Comparison of ENCODE assay signal across 8 mouse cellular contexts in genomic region chr6:100883233-100883632, GRCm38 (mm10). TPM values are rescaled to one million over a fixed set of nuclear protein-coding genes. Genes with fewer than 3 reads are reported as not detected.
DNase-seq lines count a peak whose midpoint lies in the region; ATAC-seq lines count a peak whose summit lies in the region.

No protein-coding gene starts in this region.

- peak; percentile 8 for DNase-seq in heart, adult 8-10 months (ENCODE audit: low spot score)
- no peak for DNase-seq in heart, postnatal 25 days (ENCODE audit: low spot score)
- peak; percentile 40 to 46 for DNase-seq in B cell, adult 2 months
- peak; percentile 62 for DNase-seq in NIH3T3 (ENCODE audit: low read depth)
- DNase-seq in lung, postnatal 36 days: peak; percentile 67
- DNase-seq in Muller cell, postnatal 12 days (ENCODE audit: inconsistent ontology term): no peak
- DNase-seq in urinary bladder, postnatal 4 days (ENCODE audit: low spot score in 2 of 2): no peak

- ATAC-seq in granulocyte monocyte progenitor cell, adult 5-6 weeks (replicated peaks; ENCODE audit: poor library complexity, severe bottlenecking): peak; percentile 73

- intact Hi-C loops in heart, postnatal 25 days (cut with DNase I): loop anchor here (5.0 to 10.0 kb wide), 2 partner anchors 182 to 649 kb away; no protein-coding TSS in a partner anchor

RNA-seq across cellular contexts. Expression of gene Ppp4r2, which starts 49.8 kb away (rescaled TPM):
- total RNA-seq in heart, adult 8-10 months (2022): 10 to 100 TPM; 43.9 to 49.1 (median 46.6) TPM
- total RNA-seq in heart, postnatal 25 days (2021): 10 to 100 TPM; 44.9 to 50.9 TPM
- 36.4 and 46.1 TPM in 2 replicates for total RNA-seq in granulocyte monocyte progenitor cell, adult 5-6 weeks (2014; fragmentation: Nextera tagmentation)
- 67.6 and 81.8 TPM in 2 replicates for total RNA-seq in granulocyte monocyte progenitor cell, adult 5-6 weeks (2017)

Comparison
In these comparisons a context has a peak if more than half of its experiments do, and no peak if none do; other contexts are left out.
1. DNase-seq: peak in heart, adult 8-10 months (single experiment), B cell, adult 2 months (2 of 2), NIH3T3 (single experiment) and lung, postnatal 36 days (single experiment); none in heart, postnatal 25 days (single experiment), Muller cell, postnatal 12 days (single experiment) and urinary bladder, postnatal 4 days (0 of 2).